Mouse (Mus musculus) kidney, embryonic 14.5 days (tissue): Measurements from ENCODE around the gene Hephl1. TPM values are rescaled to one million over a fixed set of nuclear protein-coding genes. Genes with fewer than 3 reads are reported as not detected.

Experiments used
- ATAC-seq: fragments of 200-750 bp; cut with Nextera tagmentation; 2 replicates; pipeline ENCODE4 v1.8.0; 2017; ENCODE audit warnings: moderate number of reproducible peaks, mild to moderate bottlenecking, moderate TSS enrichment, moderate library complexity; ENCODE audit not compliant: low FRiP score, low TSS enrichment
- H3K27ac ChIP-seq: fragments of 300-500 bp; sonication (generic); 2 replicates; pipeline ENCODE4 v1.5.1; 2014; ENCODE audit warnings: low read depth, mild to moderate bottlenecking, low read length, moderate library complexity, mixed read lengths
- H3K27me3 ChIP-seq: fragments of 300-500 bp; sonication (generic); 2 replicates; pipeline ENCODE4 v1.6.1; 2014; ENCODE audit warnings: mild to moderate bottlenecking, low read length; ENCODE audit not compliant: control insufficient read depth, insufficient read depth
- H3K36me3 ChIP-seq: fragments of 300-500 bp; sonication (generic); 2 replicates; pipeline ENCODE4 v1.6.1; 2014; ENCODE audit warnings: low read length, mixed read lengths; ENCODE audit not compliant: control insufficient read depth, insufficient read depth
- H3K4me1 ChIP-seq: fragments of 300-500 bp; sonication (generic); 2 replicates; pipeline ENCODE4 v1.6.1; 2014; ENCODE audit warnings: low read length, mixed read lengths; ENCODE audit not compliant: control insufficient read depth, insufficient read depth
- H3K4me2 ChIP-seq: fragments of 300-500 bp; sonication (generic); replicated peaks from 2 replicates; pipeline ENCODE4 v1.6.1; 2014; ENCODE audit warnings: low read depth, mild to moderate bottlenecking, low read length
- H3K4me3 ChIP-seq: fragments of 300-500 bp; sonication (generic); 2 replicates; pipeline ENCODE4 v1.5.1; 2014; ENCODE audit warnings: mild to moderate bottlenecking, low read length
- H3K9ac ChIP-seq: fragments of 300-500 bp; sonication (generic); 2 replicates; pipeline ENCODE4 v1.6.1; 2014; ENCODE audit warnings: low read depth, mild to moderate bottlenecking, low read length, moderate library complexity
- H3K9me3 ChIP-seq: fragments of 300-500 bp; sonication (generic); 2 replicates; pipeline ENCODE4 v1.6.1; 2016; ENCODE audit warnings: low read length; ENCODE audit not compliant: control insufficient read depth
- WGBS: fragments of 180-500 bp; shearing (Covaris S2); extraction: QIAGEN DNeasy Blood & Tissue Kit; methylation state at CpG from one replicate; pipeline ENCODE4 v1.1.7; 2014; 5-methylcytosine and 5-hydroxymethylcytosine counted together
- polyA plus RNA-seq: library from polyadenylated mRNA; unstranded; fragments of >200 nt; fragmentation: Nextera tagmentation; extraction: Ambion mirVana; gene quantifications from 2 replicates; pipeline ENCODE4 v1.2.1, GENCODE M21; 2014

The Hephl1 gene
- polyA plus RNA-seq, 1 experiment from 2014 or later, result not detected

DNA sequence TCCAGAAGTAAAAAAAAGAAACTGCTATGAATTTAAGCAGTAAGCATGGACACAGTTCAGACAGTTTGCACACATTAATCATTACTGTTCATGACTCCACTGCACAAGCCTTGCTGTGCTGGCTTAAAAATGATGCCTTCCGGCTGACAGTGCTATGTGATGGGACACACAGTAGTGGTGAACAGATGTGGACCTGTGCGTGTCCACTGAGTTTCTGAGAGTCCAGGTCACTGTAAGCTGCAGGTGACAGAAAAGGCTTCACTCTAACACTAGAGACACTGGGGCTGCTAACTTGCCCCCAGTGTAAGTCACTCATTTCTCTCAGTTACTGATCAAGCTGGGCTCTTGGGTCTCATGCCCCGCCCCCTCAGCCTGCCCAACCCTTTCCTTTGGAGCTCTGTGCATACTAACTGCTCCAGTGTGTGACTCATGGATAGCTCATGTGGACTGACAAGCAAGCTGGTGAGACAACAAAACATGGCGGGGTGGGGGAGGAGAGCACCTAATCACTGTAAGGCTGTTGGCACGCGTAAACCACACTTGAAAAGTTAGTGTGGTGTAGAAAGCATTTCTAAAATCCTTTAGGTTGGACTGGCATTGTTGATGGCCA is 43.1 kb downstream of the Hephl1 start:
- no peaks in the 10 kb centered on the region for H3K4me1 ChIP-seq
- no peak overlapping the region for H3K27ac ChIP-seq
- peak; percentile 69 for ATAC-seq
- H3K36me3 ChIP-seq, result no peaks in the 10 kb centered on the region
- no peak overlapping the region for H3K9ac ChIP-seq
- H3K4me3 ChIP-seq, result no peak overlapping the region
- no peak overlapping the region for H3K4me2 ChIP-seq
- whole genome bisulfite sequencing, result 77% methylated on average over 6 of the region's 6 CpGs
- H3K27me3 ChIP-seq, result no peaks in the 10 kb centered on the region
- H3K9me3 ChIP-seq, result no peaks in the 10 kb centered on the region

DNA sequence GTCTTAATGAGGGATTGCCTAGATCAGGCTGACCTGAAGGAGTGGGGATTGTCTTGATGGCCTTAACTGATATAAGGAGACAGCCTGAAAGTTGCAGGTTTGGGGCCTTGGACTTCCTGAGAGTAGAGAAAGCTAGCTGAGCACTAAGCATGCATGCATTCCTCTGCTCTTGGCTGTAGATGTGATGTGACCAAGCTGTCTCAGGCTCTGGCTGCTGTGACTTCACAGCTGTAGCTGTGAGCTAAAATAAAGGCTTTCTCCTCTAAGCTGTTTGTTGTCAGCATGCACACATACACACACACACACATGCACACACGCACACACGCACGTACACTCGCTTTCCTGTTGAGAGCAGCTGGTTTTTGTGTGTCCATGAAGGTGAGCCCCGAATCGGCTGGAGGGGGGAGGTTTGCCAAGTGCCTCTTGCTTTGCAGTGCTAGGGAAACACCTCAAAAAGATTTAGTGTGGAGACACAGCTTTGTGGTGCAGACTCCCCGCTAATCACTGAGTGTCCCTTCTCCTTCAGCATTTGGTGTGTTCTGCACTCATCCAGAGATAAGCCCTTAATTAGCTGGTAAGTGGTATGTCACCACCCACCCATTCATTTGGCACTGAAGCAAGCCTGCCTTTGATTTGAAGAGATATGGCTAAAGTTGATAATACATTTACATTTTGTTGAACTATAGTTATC is 43.8 kb downstream of the Hephl1 start:
- no peaks in the 10 kb centered on the region for H3K36me3 ChIP-seq
- H3K4me3 ChIP-seq, result no peak overlapping the region
- WGBS, result 69% methylated on average over 7 of the region's 7 CpGs
- no peaks in the 10 kb centered on the region for H3K27me3 ChIP-seq
- no peak overlapping the region for H3K9ac ChIP-seq
- H3K4me2 ChIP-seq, result no peak overlapping the region
- H3K4me1 ChIP-seq, result no peaks in the 10 kb centered on the region
- no peaks in the 10 kb centered on the region for H3K9me3 ChIP-seq
- no peak for ATAC-seq
- no peak overlapping the region for H3K27ac ChIP-seq

DNA sequence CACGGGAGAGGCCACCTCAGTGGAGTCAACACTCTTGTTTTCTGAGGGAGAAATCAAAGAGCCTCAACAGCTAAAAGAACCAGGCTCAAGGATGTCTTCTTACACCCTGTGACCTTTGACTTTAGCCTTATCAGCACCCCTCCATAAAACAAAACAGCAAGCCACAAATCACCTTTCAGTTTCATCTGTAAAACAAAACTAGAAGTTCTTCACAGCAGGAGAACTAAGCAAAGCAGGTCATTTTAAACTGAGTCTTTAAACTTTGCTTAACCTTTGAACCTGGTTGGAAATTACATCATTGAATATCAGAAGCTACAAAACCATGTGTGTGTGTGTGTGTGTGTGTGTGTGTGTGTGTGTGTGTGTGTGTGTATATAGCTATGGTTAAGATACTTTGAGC is 47.7 kb downstream of the Hephl1 start:
- 3% methylated on average over 1 of the region's 1 CpGs for WGBS
- no peak overlapping the region for H3K27ac ChIP-seq
- H3K27me3 ChIP-seq, result no peaks in the 10 kb centered on the region
- ATAC-seq, result no peak
- no peak overlapping the region for H3K9ac ChIP-seq
- no peaks in the 10 kb centered on the region for H3K36me3 ChIP-seq
- H3K4me2 ChIP-seq, result no peak overlapping the region
- no peaks in the 10 kb centered on the region for H3K4me1 ChIP-seq
- H3K4me3 ChIP-seq, result no peak overlapping the region
- no peaks in the 10 kb centered on the region for H3K9me3 ChIP-seq

DNA sequence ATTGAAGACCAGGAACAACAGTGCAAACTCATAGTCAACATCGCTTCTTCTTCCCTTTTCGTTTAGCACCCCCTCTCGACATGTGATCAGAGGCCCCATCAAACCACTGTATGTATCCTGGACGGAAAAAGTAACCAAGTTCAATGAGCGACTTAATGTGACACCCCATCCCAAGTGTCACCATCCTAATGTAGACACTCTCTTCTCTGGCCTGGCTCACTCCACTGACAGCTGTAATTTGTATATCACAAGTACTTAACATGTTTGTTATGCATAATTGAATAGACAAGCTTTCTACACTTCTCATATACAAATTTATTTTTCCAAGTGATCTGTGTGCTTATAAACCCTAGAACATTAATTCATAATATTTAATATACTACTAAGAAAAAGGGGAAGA is 51.1 kb downstream of the Hephl1 start:
- Histone ChIP-seq H3K9me3 (no peaks in the 10 kb centered on the region), H3K4me1 (no peaks in the 10 kb centered on the region), H3K4me3 (no peak overlapping the region), H3K9ac (no peak overlapping the region), H3K27ac (no peak overlapping the region), H3K36me3 (no peaks in the 10 kb centered on the region), H3K27me3 (no peaks in the 10 kb centered on the region), H3K4me2 (no peak overlapping the region)
- 87% methylated on average over 5 of the region's 5 CpGs for WGBS
- no peak for ATAC-seq

DNA sequence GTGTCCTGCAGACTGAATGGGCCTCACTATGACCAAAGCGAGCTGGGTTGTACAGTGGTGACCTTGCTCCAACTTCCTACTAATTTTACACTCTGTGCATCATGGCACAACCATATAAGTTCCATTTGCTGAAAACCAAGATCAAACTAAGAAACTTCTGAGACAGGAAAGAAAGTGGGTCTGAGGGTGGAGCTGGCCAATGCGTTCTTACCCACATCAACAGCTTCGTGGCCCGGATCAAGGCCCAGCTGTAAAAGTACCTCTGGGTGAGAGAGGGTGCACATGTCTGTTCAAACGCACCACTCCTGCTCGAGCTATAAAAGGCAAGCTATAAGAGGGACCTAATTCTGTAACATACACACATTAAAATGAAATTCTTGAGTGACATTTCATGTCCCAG is 51.9 kb downstream of the Hephl1 start:
- Histone ChIP-seq H3K4me3 (no peak overlapping the region), H3K36me3 (no peaks in the 10 kb centered on the region), H3K4me2 (no peak overlapping the region), H3K27me3 (no peaks in the 10 kb centered on the region), H3K9ac (no peak overlapping the region), H3K9me3 (no peaks in the 10 kb centered on the region), H3K27ac (no peak overlapping the region), H3K4me1 (no peaks in the 10 kb centered on the region)
- no peak for ATAC-seq
- 90% methylated on average over 6 of the region's 6 CpGs for WGBS

DNA sequence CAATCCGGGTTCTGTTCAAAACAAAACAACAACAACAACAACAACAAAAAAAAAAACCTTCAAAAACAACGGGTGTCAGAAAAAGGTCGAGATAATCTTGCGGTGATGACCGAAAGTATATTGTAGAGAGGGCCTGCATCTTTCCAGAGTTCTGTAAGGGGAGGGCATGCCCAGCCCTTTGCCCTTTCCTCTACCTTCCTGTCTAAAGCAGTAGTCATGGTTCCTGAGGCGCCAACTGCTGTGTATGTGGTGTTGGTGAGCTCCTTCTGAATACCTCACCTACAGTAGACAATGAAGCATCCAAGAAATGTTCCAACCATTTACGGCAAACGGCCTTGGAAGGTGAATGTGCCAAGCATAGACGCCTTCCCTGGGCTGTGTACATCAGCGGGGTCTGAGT is 66.2 kb downstream of the Hephl1 start:
- Histone ChIP-seq H3K4me2 (peak overlapping the region; percentile 82), H3K36me3 (no peaks in the 10 kb centered on the region), H3K27me3 (no peaks in the 10 kb centered on the region), H3K4me3 (peak overlapping the region; percentile 88), H3K27ac (no peak overlapping the region), H3K4me1 (peaks cover 10% of the 10 kb centered on the region), H3K9me3 (no peaks in the 10 kb centered on the region), H3K9ac (peak overlapping the region; percentile 92; the same call in 1 of the 2 replicates)
- 39% methylated on average over 10 of the region's 10 CpGs for WGBS
- no peak for ATAC-seq

DNA sequence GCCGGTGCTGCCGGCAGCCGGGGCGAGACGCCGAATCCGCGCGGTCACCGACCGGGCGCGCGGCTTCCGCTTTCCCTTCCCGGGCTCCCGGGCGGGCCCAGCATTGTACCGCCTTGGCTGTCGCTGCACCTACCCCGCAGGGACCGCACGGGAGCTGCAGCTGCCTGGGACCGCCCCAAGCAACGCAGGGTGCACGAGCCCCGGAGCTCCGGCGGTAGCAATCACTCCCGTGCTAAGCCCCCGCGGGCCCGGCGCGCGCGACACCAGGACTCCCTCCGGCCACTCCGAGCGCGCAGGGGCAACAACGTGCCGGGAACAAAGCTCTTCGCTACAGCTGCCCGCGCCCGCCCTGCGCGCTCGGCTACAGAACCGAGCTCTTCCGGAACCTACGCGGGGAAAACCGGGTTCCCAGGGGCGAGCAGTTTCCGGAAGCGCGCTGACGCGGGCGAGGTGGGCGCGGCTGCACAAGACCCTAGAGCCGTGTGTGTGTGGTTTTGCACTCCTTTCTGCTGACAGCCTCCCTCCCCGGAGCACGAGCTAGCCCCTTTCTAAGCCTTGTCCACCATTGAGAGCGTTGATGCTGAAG is 66.7 kb downstream of the Hephl1 start, which contains the start of gene Panx1:
Gene Panx1 (minus strand): TSS at position 395 of the 586 bp plus-strand sequence.
- WGBS, result under 1% methylated on average over 66 of the region's 68 CpGs
- H3K9ac ChIP-seq, result peak within 1 kb of the TSS; percentile 92
- H3K27ac ChIP-seq, result peak within 1 kb of the TSS; percentile 84
- no peaks in the 10 kb centered on the region for H3K9me3 ChIP-seq
- H3K27me3 ChIP-seq, result no peaks in the 10 kb centered on the region
- H3K36me3 ChIP-seq, result no peaks in the 10 kb centered on the region
- peaks cover 10% of the 10 kb centered on the region for H3K4me1 ChIP-seq
- peak within 1 kb of the TSS; percentile 82 for H3K4me2 ChIP-seq
- ATAC-seq, result peak; percentile 87
- peak within 1 kb of the TSS; percentile 88 for H3K4me3 ChIP-seq

DNA sequence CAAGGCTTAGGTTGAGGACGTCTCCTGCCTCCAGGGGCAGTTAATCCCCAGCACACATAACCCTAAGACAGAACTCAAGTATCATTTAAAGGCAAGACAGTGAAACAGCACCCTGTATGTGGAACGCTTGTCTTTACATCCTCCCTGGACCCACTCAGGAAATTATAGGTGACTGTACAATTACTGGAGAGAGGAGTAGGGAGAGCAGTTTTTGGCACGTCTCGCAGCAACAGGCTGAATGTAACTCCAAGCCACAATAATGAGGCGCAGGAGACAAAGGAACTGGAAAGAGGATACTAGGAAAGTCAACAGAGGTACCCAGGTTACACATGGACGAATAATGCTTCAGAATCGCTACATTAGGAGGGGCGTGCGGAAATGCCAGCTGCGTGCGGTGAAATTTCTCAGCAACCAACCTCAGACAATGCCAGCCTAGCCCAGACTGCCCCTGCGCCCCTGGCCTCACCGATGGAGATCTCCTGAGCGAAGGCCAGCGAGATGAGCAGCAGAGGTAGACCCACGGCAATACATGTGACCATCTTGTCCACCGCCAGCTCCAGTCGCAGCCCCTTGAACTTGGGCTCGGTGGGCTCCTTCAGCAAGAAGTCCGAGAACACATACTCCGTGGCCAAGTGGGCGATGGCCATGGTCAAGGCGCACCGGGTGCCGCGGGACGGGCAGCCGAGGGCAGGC is 67.4 kb downstream of the Hephl1 start:
- H3K9ac ChIP-seq, result peak overlapping the region; percentile 92
- peak; percentile 29 for ATAC-seq

More for the DNA sequence above, 67.4 kb downstream of the Hephl1 start:
- H3K4me3 ChIP-seq, result peak overlapping the region; percentile 88
- H3K27me3 ChIP-seq, result no peaks in the 10 kb centered on the region
- H3K4me1 ChIP-seq, result peaks cover 10% of the 10 kb centered on the region
- peak overlapping the region; percentile 82 for H3K4me2 ChIP-seq
- H3K9me3 ChIP-seq, result no peaks in the 10 kb centered on the region
- H3K27ac ChIP-seq, result peak overlapping the region; percentile 84
- H3K36me3 ChIP-seq, result no peaks in the 10 kb centered on the region
- under 1% methylated on average over 28 of the region's 28 CpGs for WGBS
